Mouse (Mus musculus): ENCODE results near the gene Tgfbr3. TPM values are rescaled to one million over a fixed set of nuclear protein-coding genes. Genes with fewer than 3 reads are reported as not detected.

The Tgfbr3 gene
- total RNA-seq, 4 experiments from 2014 or later: 14.7 to 18.7 (median 16.0) TPM

DNA sequence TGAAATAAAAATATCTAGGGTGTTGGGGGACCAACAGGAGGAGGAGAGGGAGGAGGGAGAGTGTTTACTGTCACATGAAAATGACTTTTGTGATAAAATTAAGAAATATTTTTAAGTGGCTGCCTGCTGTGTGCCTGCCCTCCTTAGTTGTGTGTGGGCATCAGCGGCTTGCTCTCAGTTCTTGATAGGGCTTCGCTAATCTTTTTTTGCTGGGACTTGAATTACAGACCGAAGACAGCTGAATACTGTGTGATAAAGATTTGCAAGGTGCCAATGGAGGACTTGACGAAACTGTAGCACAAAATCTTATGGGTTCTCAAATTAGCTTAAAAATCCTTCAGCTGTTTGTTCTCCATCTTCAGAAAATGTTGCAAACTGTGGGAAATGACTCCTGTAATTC lies 205.0 kb downstream of the Tgfbr3 start:
- no peak for DNase-seq (ENCODE audit: low spot score in 2 of 2)

DNA sequence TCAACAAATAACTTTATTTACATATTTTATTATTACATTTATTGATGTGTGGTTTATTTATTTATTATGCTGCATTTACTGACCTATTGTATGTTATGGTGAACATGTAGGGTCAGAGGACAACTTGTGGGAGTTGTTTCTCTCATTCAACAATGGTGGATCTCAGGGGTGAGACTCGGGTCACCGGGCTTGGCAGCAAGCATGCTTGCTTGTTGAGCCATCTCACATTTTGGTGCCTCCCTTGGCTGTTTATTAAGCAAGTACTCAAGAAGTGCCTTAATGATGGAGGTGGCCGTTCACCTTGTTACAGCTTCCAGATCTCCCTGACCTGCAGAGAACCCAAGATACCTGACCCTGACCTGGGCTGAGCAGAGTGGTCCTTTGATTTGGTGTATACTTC lies 207.4 kb downstream of the Tgfbr3 start:
- DNase-seq (ENCODE audit: low spot score in 2 of 2): no peak

DNA sequence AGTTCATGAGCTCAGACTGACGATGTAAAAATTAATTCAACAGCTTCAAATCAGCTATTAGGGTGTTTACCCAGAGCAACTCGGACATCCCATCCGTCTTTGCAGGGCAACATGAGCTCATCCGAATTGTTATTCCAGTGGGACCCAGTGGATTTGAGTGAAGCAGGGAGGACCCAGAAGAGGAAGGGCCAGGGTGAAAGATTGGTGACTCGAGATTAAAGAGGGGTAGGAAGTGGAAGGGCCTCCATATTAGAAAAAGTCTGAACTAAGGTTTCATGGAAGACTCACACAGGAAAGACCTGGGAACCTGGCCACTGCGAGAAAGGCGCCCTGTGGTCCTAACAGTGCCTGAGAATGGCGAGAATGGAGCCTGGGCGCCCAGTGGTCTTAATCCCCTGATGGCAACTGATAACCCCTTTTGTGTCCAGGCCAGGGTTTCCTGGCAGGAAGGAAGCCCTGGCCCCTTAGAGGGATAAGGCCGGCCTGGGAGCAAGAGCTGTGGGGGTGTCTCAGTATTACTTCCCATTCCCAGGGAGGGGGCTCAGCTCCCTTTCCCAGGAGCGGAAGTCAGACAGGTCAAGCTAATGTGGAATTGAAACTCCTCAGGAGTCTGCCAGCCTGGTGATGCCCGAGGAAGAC lies 208.3 kb downstream of the Tgfbr3 start:
- DNase-seq (ENCODE audit: low spot score in 2 of 2): no peak

DNA sequence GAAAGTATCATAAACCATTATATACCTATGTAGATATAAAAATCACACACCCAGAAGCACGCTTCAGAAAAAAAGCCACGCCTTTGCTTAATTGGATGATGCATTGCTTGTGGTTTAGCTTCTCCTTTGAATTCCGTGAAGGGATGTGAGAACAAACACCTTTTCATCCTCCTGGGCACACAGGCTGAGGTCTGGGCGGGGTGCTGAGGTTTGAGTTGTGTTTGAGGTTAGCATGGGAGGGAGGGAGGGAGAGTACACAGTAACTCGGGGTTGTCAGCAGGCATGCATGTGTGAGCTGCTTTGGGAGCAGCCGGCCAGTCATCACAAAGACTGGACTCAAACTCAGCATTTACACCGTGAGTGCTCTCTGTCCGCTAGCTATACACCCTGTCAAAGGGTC lies 209.5 kb downstream of the Tgfbr3 start:
- no peak for DNase-seq (ENCODE audit: low spot score in 2 of 2)

DNA sequence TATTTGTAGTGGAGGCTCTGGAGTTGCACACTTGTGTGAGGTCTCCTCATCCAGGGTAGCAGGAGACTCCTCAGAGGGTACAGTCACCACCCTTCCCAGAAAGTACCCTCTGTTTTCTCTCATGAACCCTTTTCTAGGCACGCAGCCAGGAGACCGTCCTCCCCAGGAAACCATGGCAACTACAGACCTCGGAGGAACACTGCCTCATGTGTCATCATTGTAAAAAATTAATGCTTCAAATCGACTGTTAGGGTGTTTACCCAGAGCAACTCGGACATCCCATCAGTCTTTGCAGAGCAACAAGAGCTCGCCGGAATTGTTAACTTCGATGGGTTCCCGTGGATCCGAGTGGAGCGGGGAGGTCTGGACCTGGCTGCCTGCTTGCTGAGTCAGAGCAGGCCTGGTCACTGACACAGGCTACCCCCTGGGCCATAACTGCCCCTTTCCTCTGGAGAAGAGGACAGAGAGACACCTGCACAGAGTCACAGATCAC lies 210.2 kb downstream of the Tgfbr3 start:
- no peak for DNase-seq (ENCODE audit: low spot score in 2 of 2)

DNA sequence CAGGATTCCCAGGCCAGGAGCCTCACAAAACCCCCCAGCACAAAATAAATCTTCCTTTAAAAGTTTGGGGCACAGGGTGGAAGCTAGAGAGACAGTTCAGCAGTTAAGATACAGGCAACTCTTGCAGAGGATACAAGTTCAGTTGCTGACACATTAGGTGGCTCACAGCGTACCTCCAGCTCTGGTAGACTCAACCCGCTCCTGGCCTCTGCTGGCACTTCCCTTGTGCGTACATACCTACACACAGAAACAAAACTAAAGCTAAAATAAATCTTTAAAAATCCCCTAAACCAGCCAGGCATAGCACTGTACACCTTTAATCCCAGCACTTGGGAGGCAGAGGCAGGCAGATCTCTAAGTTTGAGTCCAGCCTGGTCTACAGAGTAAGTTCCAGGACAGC lies 211.1 kb downstream of the Tgfbr3 start:
- no peak for DNase-seq (ENCODE audit: low spot score in 2 of 2)

DNA sequence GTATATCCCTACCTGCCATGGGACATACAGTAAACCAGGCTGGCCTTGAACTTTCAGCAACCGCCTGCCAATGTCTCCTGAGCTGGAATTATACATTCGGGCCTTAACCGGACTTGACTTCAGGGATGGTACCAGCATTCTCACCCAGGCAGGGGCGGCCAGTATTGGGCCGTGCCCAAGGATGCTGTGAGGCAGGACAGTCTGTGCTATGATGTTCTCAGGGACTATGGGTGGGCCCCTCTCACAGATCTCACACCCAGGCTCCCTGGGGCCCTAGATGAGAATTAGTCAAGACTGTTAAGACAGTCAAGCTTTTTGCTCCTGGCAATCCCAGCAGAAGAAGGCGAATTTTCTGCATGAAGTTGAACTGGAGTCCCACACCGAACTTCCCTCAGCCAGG lies 211.5 kb downstream of the Tgfbr3 start:
- no peak for DNase-seq (ENCODE audit: low spot score in 2 of 2)

DNA sequence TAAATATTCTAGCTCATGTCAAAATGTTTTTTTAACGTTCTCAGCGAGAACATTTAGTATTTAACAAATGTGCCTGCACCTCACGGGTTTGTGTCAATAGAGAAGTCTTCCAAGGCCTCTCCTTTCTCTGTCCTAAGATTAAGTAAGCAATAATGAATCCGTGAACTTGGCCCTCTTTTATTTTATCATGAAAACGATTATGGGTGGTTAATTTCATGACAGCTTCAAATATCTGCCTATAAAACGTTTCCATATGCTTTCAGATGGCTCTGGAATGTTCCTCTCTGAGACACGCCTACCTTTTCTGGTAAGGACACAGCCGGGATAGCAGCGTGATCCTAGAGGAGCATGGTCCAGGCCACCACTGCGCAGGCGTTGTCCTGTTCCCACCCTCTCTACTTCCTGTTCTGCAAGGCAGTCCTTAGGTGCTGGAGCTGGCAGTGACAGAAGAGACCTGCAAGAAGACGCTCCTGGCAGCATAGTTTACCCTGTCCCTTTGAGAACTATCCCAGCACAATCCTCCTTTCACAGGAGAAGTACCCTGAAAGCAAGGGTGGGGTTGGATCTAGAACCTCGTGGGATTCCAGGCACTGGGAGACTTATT lies 214.3 kb downstream of the Tgfbr3 start:
- DNase-seq (ENCODE audit: low spot score in 2 of 2): no peak

DNA sequence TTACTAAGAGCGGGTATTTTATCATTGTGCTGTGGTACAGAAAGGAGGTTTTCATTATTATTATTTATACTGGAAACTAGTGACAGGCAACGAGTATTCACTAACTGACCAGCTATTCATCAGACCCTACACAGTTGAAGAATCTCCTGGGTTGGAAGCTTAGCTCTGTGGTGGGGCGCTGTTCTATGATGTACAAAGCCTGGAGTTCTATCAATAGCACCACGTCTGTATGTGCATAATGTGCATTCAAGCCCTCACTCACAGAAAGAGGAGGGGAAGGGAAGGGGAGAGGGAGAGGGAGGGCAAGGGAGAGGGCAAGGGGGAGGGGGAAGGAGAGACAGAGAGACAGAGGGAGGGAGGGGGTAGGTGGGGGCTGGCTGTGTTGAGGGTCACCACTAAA lies 215.1 kb downstream of the Tgfbr3 start:
- no peak for DNase-seq (ENCODE audit: low spot score in 2 of 2)

DNA sequence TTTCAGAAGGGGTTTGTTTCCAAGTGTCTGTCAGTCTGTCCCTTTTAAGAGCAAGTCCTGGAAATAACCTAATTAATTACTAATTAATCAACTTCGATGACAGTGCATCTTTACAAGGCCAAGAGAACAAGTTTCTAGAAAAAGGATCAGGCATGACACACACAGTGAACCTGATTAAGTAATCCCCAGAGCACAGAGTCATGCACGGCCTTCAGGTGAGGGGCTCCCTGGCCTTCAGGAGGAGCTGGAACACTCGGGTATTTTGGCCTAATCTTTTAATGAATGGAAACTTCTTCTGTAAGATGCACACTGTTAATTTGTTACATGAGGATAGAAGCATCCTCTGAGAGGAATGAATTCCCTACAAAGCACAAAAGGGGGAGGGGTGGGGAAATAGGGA lies 215.9 kb downstream of the Tgfbr3 start:
- DNase-seq (ENCODE audit: low spot score in 2 of 2): no peak

DNA sequence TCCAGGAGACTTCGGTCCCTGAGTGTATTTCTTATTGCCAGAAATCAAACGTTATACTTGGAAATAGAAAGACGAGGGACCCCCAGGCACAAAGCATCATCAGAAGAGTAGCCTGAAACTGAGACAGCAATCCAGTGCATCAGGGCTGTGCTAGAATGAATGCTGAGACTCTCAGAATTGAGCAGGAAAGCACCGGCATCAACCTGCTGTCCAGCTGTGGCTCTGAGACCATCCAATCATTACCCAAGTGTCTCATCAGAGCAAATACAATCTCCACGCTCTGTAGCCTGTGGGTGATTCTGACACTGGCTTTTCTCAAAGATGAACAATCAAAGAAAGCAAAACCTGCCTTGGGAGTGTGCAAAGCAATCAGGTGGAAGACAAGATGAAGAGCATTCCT lies 221.3 kb downstream of the Tgfbr3 start:
- DNase-seq (ENCODE audit: low spot score in 2 of 2): no peak

DNA sequence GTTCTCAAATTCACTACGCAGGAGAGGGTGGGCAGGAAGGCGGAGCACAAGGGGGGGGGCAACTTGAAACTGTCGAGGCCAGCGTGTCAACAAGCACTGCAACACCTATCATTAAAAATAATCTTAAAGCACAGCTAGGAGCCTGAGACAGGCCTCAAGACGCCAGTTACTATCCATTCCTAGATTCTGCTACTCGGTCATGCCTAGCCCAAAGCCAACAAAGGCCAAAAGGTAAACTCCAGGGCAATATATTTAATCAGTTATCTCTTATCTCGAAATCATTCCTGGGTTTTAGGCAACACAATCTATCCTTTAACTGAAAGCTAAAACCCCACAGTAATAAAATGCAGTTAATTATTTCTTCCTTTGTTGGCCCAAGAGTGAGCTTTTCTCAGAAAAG lies 221.9 kb downstream of the Tgfbr3 start:
- DNase-seq (ENCODE audit: low spot score in 2 of 2): no peak

DNA sequence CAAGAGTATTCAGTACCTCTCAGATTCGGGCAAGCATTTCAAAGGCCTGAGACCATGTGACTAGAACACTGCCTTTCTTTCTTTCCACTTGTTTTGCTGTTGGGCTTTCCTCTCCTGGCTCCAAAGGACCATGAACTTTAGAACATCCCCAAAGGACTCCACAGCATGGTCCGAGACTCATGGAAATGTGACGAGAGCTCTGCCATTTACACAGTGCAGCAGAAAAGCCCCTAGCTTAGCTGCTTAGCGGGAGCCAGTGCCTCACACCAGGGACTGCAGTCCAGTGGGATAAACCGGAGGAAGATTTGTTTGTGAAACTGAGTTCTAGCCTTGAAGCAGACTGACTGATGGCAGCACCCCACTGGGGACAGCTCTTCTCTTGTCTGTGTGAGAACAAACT lies 224.5 kb downstream of the Tgfbr3 start:
- no peak for DNase-seq (ENCODE audit: low spot score in 2 of 2)

DNA sequence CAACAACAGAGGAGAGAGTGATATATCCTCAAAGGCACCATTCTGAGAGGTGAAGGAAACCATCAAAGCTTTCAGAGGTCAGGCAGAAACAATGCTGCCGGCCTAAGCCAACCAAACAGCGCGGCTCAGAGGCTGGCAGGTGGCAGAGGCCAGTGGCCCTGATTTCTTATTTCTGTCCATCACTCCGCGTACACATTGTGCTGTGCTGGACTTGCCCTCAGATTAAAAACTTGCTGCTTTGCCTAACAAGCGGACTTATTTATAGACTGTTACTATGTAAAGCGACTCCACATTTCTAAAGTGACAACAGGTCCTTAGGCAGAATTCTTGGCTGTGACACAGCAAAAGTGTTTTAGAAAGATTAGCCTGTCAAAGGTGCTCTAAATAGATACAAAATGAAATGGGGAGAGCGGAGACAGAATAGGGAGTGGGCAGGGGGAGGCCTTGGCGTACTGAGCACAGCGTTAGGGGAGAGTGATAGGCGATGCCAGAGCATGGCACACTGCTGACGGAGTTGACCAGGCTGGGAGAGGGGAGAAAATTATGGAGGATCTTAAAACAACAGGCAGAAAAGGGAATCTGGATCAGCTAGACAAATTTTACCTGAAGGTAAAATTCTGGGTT lies 227.1 kb downstream of the Tgfbr3 start:
- no peak for DNase-seq (ENCODE audit: low spot score in 2 of 2)

DNA sequence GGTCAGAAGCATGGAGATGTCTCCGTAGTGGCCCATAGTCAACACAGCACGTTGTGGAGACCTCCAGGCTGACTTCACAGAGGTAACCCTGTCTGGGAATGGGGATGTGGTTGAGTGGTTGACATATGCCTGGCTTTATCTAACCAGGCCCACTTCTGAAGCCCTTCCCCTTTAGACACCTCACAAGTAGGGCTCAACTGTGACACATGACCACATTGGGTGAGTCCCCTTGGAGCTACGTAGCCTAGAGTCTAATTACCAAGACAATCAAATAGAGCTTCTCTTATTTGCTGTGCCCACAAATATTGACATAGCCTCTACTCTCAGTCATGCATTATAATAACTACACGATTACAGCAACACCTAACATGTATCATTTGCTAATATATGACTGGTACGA lies 229.9 kb downstream of the Tgfbr3 start:
- DNase-seq (ENCODE audit: low spot score in 2 of 2): no peak

DNA sequence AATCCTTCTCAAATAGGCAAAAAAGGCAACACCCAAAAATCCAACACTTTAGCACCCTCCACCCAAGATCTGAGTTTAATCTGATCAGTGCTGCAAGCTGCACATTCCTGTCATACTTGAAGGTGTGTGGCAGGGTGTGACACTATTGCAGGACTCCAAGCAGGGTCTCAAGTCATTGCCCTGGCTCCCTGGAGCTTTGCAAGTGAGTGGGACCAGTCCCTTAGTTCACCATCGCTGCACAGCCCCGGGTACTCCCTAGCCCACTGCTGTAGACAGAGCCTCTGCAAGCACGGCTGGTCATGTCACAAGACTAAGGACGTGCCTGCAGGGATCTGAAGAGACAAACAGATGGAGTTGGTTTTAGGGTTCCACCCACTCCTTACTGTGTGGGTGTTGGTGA lies 230.8 kb downstream of the Tgfbr3 start:
- no peak for DNase-seq (ENCODE audit: low spot score in 2 of 2)

Other genes starting within 250 kb of the Tgfbr3 start
- 10 to 100 TPM; 11.3 to 13.8 (median 13.1) TPM for gene Brdt, start 41.5 kb upstream of the Tgfbr3 start, total RNA-seq (2022)
- gene Ephx4, start 113.1 kb upstream of the Tgfbr3 start, total RNA-seq (2022): 10 to 100 TPM; 70.6 to 84.4 (median 78.8) TPM
- gene Lpcat2b, start 141.9 kb upstream of the Tgfbr3 start, total RNA-seq (2022): under 1 TPM; 0.14 to 0.55 (median 0.27) TPM
- gene Btbd8, start 148.4 kb upstream of the Tgfbr3 start, total RNA-seq (2022): 100 to 1,000 TPM; 146 to 156 (median 150) TPM
- under 1 TPM; 0.37 to 0.54 (median 0.48) TPM for gene Gm42669, start 218.0 kb upstream of the Tgfbr3 start, total RNA-seq (2022)
- gene 1700028K03Rik, start 245.1 kb upstream of the Tgfbr3 start, total RNA-seq (2022): 1 to 10 TPM in 1 of 4 experiments, under 1 TPM in 3; 0.41 to 1.1 (median 0.66) TPM